In genomic region chr1:130744217-130744616, GRCm38 (mm10) we compare ENCODE assay signal across 25 mouse cellular contexts. TPM values are rescaled to one million over a fixed set of nuclear protein-coding genes. Genes with fewer than 3 reads are reported as not detected.
DNase-seq lines count a peak whose midpoint lies in the region; ATAC-seq and TF ChIP-seq lines count a peak whose summit lies in the region.
"Had no signal": no experiment of that assay in that cellular context is flagged by ENCODE, and none has a peak within 500 bp of the region (broad histone marks: within the 10 kb centered on the region; RNA-seq: fewer than 3 reads in every experiment).

No protein-coding gene starts in this region.

- no peak for DNase-seq in heart, postnatal 36 days
- peak; percentile 72 for DNase-seq in liver
- DNase-seq in liver, postnatal 0 days, result no peak
- DNase-seq in urinary bladder, postnatal 14 days (ENCODE audit: low spot score), result no peak
- no peak for DNase-seq in Muller cell, postnatal 12 days (ENCODE audit: inconsistent ontology term)
- DNase-seq: cerebellum, adult 9-11 months; gastrocnemius, adult 2 months; kidney, adult 8-10 months; kidney, postnatal 36 days; lung, adult 18-20 months had no signal

- peaks cover 40% of the 10 kb centered on the region for H3K4me1 ChIP-seq in heart, embryonic 13.5 days
- H3K4me1 ChIP-seq in bone marrow, adult 2 months (ENCODE audit: control insufficient read depth, insufficient read depth, low read length), result peaks cover 5% of the 10 kb centered on the region
- H3K4me1 ChIP-seq in liver, postnatal 0 days (ENCODE audit: insufficient read depth), result peaks cover 53% of the 10 kb centered on the region
- H3K4me1 ChIP-seq in midbrain, embryonic 13.5 days (replicated peaks), result no peaks in the 10 kb centered on the region

- no peak overlapping the region for H3K27ac ChIP-seq in heart, embryonic 13.5 days (replicated peaks)
- peak overlapping the region; percentile 45 for H3K27ac ChIP-seq in bone marrow, adult 2 months (ENCODE audit: control insufficient read depth, insufficient read depth, low read depth, low read length, poor library complexity)
- H3K27ac ChIP-seq in liver, postnatal 0 days (ENCODE audit: low read depth), result peak overlapping the region; percentile 99; the same call in 1 of the 2 replicates
- H3K27ac ChIP-seq in midbrain, embryonic 13.5 days, result no peak overlapping the region
- H3K27ac ChIP-seq: embryonic facial prominence, embryonic 13.5 days; gastrocnemius, adult 2 months; heart, embryonic 15.5 days; hindbrain, postnatal 0 days; limb, embryonic 10.5 days had no signal

- H3K9me3 ChIP-seq in heart, embryonic 13.5 days, result no peaks in the 10 kb centered on the region
- no peaks in the 10 kb centered on the region for H3K9me3 ChIP-seq in liver, postnatal 0 days (ENCODE audit: low read length)
- H3K9me3 ChIP-seq in midbrain, embryonic 13.5 days, result no peaks in the 10 kb centered on the region
- H3K9me3 ChIP-seq: embryonic facial prominence, embryonic 13.5 days; heart, embryonic 15.5 days; hindbrain, embryonic 10.5 days; limb, embryonic 10.5 days had no signal

- no peak for ATAC-seq in heart, embryonic 13.5 days (ENCODE audit: extremely low read depth, insufficient number of reproducible peaks, low FRiP score, low TSS enrichment)
- no peak for ATAC-seq in liver, postnatal 0 days
- no peak for ATAC-seq in midbrain, embryonic 13.5 days
- ATAC-seq: hindbrain, postnatal 0 days had no signal

- peak overlapping the region; percentile 19; the same call in 1 of the 2 replicates for H3K9ac ChIP-seq in heart, embryonic 13.5 days
- 0 out of 2 replicates have a peak overlapping the region, but pooled peaks have one; percentile 11 for H3K9ac ChIP-seq in liver, postnatal 0 days (replicated peaks)
- H3K9ac ChIP-seq in midbrain, embryonic 13.5 days (replicated peaks), result no peak overlapping the region
- H3K9ac ChIP-seq: embryonic facial prominence, embryonic 13.5 days; heart, embryonic 15.5 days had no signal

- intact Hi-C loops in heart, postnatal 36 days (cut with DNase I), result no loop called here

- H3K36me3 ChIP-seq in heart, embryonic 13.5 days, result no peaks in the 10 kb centered on the region
- H3K36me3 ChIP-seq in liver, postnatal 0 days (replicated peaks; ENCODE audit: insufficient read depth, low read length), result peaks cover 17% of the 10 kb centered on the region
- no peaks in the 10 kb centered on the region for H3K36me3 ChIP-seq in midbrain, embryonic 13.5 days
- H3K36me3 ChIP-seq: embryonic facial prominence, embryonic 13.5 days; heart, embryonic 15.5 days; hindbrain, embryonic 10.5 days; limb, embryonic 10.5 days had no signal

- H3K27me3 ChIP-seq in heart, embryonic 13.5 days (replicated peaks), result peaks cover 8% of the 10 kb centered on the region; the same call in 1 of the 2 replicates
- H3K27me3 ChIP-seq in liver, postnatal 0 days (ENCODE audit: insufficient read depth, low read length), result no peaks in the 10 kb centered on the region
- no peaks in the 10 kb centered on the region for H3K27me3 ChIP-seq in midbrain, embryonic 13.5 days
- H3K27me3 ChIP-seq: CH12.LX; embryonic facial prominence, embryonic 13.5 days; heart, embryonic 15.5 days had no signal

- no peak overlapping the region for H3K4me2 ChIP-seq in heart, embryonic 13.5 days
- H3K4me2 ChIP-seq in liver, postnatal 0 days (ENCODE audit: low read depth, low read length), result peak overlapping the region; percentile 19; the same call in 1 of the 2 replicates
- H3K4me2 ChIP-seq in midbrain, embryonic 13.5 days (replicated peaks), result no peak overlapping the region
- H3K4me2 ChIP-seq: embryonic facial prominence, embryonic 13.5 days; heart, embryonic 15.5 days had no signal

- WGBS in heart, embryonic 13.5 days, result 51% methylated on average over 2 of the region's 2 CpGs
- WGBS in bone marrow, adult 2 months, result 56% methylated on average over 2 of the region's 2 CpGs
- 55% methylated on average over 2 of the region's 2 CpGs for WGBS in liver, postnatal 0 days (ENCODE audit: insufficient replicate concordance)
- WGBS in midbrain, embryonic 13.5 days, result 85% methylated on average over 2 of the region's 2 CpGs

- H3K4me3 ChIP-seq in heart, embryonic 13.5 days, result no peak overlapping the region
- H3K4me3 ChIP-seq in bone marrow, adult 2 months (replicated peaks; ENCODE audit: control insufficient read depth, low read depth, low read length), result no peak overlapping the region
- H3K4me3 ChIP-seq in liver, postnatal 0 days (ENCODE audit: low read depth, low read length), result no peak overlapping the region
- H3K4me3 ChIP-seq in midbrain, embryonic 13.5 days (replicated peaks), result no peak overlapping the region
- H3K4me3 ChIP-seq: embryonic facial prominence, embryonic 13.5 days; gastrocnemius, adult 2 months; heart, embryonic 15.5 days; hindbrain, embryonic 10.5 days; limb, embryonic 10.5 days had no signal

- TF ChIP-seq POLR2A in bone marrow, adult 2 months (IDR thresholded peaks at IDR 0.05; ENCODE audit: borderline replicate concordance, control insufficient read depth, low read depth, low read length), result no peak

- no peak for TF ChIP-seq CTCF in bone marrow, adult 2 months (IDR thresholded peaks at IDR 0.05; ENCODE audit: control insufficient read depth, insufficient read depth, low read length)
- no peak for TF ChIP-seq CTCF in liver, postnatal 0 days (IDR thresholded peaks at IDR 0.05; ENCODE audit: low read depth)

- TF ChIP-seq EP300 in liver, postnatal 0 days (IDR thresholded peaks at IDR 0.05; ENCODE audit: low read depth), result no peak

RNA-seq across cellular contexts. Expression of gene AA986860, which starts 12.4 kb away (rescaled TPM):
- 1.0 TPM in 2 replicates for polyA plus RNA-seq in heart, embryonic 13.5 days (2015; fragmentation: Nextera tagmentation; extraction: Ambion mirVana)
- total RNA-seq in heart, postnatal 36 days (2021), result under 1 TPM; 0.72 to 0.81 TPM
- 1.9 and 2.6 TPM in 2 replicates for polyA plus RNA-seq in bone marrow, adult 2 months (2011; ENCODE audit: insufficient read depth, insufficient read length, low replicate concordance, missing spikeins)
- 1.1 and 1.4 TPM in 2 replicates for polyA plus RNA-seq in liver, postnatal 0 days (2015; fragmentation: Nextera tagmentation; extraction: Ambion mirVana)
- polyA plus RNA-seq in midbrain, embryonic 13.5 days (2015; fragmentation: Nextera tagmentation; extraction: Ambion mirVana), result 0.43 and 0.71 TPM in 2 replicates

RNA-seq across cellular contexts. Expression of gene Pfkfb2, which starts 15.2 kb away (rescaled TPM):
- 5.3 and 6.7 TPM in 2 replicates for polyA plus RNA-seq in heart, embryonic 13.5 days (2015; fragmentation: Nextera tagmentation; extraction: Ambion mirVana)
- total RNA-seq in heart, postnatal 36 days (2021), result 10 to 100 TPM; 63.8 to 76.3 TPM
- 6.9 and 14.5 TPM in 2 replicates for polyA plus RNA-seq in bone marrow, adult 2 months (2011; ENCODE audit: insufficient read depth, insufficient read length, low replicate concordance, missing spikeins)
- polyA plus RNA-seq in liver, postnatal 0 days (2015; fragmentation: Nextera tagmentation; extraction: Ambion mirVana), result 2.0 and 2.6 TPM in 2 replicates
- 21.3 and 21.5 TPM in 2 replicates for polyA plus RNA-seq in midbrain, embryonic 13.5 days (2015; fragmentation: Nextera tagmentation; extraction: Ambion mirVana)

RNA-seq across cellular contexts. Expression of gene Yod1, which starts 27.1 kb away (rescaled TPM):
- 9.4 and 10.1 TPM in 2 replicates for polyA plus RNA-seq in heart, embryonic 13.5 days (2015; fragmentation: Nextera tagmentation; extraction: Ambion mirVana)
- 1 to 10 TPM; 3.8 to 5.0 TPM for total RNA-seq in heart, postnatal 36 days (2021)
- polyA plus RNA-seq in bone marrow, adult 2 months (2011; ENCODE audit: insufficient read depth, insufficient read length, low replicate concordance, missing spikeins), result 11.6 and 16.1 TPM in 2 replicates
- polyA plus RNA-seq in liver, postnatal 0 days (2015; fragmentation: Nextera tagmentation; extraction: Ambion mirVana), result 17.3 and 20.3 TPM in 2 replicates
- polyA plus RNA-seq in midbrain, embryonic 13.5 days (2015; fragmentation: Nextera tagmentation; extraction: Ambion mirVana), result 20.5 and 23.5 TPM in 2 replicates

RNA-seq across cellular contexts. Expression of gene Gm29427, which starts 28.6 kb away (rescaled TPM):
- 0.11 TPM in 1 of 2 replicates, not detected in the other for polyA plus RNA-seq in heart, embryonic 13.5 days (2015; fragmentation: Nextera tagmentation; extraction: Ambion mirVana)
- total RNA-seq in heart, postnatal 36 days (2021), result under 1 TPM in 1 of 2 experiments, not detected in 1; 0.43 TPM
- 0.63 TPM in 1 of 2 replicates, not detected in the other for polyA plus RNA-seq in bone marrow, adult 2 months (2011; ENCODE audit: insufficient read depth, insufficient read length, low replicate concordance, missing spikeins)
- polyA plus RNA-seq in liver, postnatal 0 days (2015; fragmentation: Nextera tagmentation; extraction: Ambion mirVana), result 0.07 TPM in 1 of 2 replicates, not detected in the other
- 0.09 TPM in 1 of 2 replicates, not detected in the other for polyA plus RNA-seq in midbrain, embryonic 13.5 days (2015; fragmentation: Nextera tagmentation; extraction: Ambion mirVana)
- total RNA-seq: CH12.LX; granulocyte monocyte progenitor cell, adult 5-6 weeks; hindbrain, postnatal 0 days; layer of hippocampus, postnatal 10 days had no signal
- polyA plus RNA-seq: embryonic facial prominence, embryonic 13.5 days; forebrain, embryonic 11.5 days; heart, embryonic 15.5 days; hindbrain, embryonic 10.5 days; hindbrain, postnatal 0 days; limb, embryonic 10.5 days; neural tube, embryonic 14.5 days; small intestine, adult 2 months had no signal

RNA-seq across cellular contexts. Expression of gene Fcamr, which starts 56.5 kb away (rescaled TPM):
- 0.10 TPM in 1 of 2 replicates, not detected in the other for polyA plus RNA-seq in heart, embryonic 13.5 days (2015; fragmentation: Nextera tagmentation; extraction: Ambion mirVana)
- total RNA-seq in heart, postnatal 36 days (2021), result under 1 TPM; 0.31 to 0.38 TPM
- not detected in 2 replicates for polyA plus RNA-seq in bone marrow, adult 2 months (2011; ENCODE audit: insufficient read depth, insufficient read length, low replicate concordance, missing spikeins)
- polyA plus RNA-seq in liver, postnatal 0 days (2015; fragmentation: Nextera tagmentation; extraction: Ambion mirVana), result not detected in 2 replicates
- polyA plus RNA-seq in midbrain, embryonic 13.5 days (2015; fragmentation: Nextera tagmentation; extraction: Ambion mirVana), result not detected in 2 replicates
- total RNA-seq: granulocyte monocyte progenitor cell, adult 5-6 weeks; hindbrain, postnatal 0 days; layer of hippocampus, postnatal 10 days; left cerebral cortex, adult 8-10 months had no signal
- polyA plus RNA-seq: embryonic facial prominence, embryonic 13.5 days; forebrain, embryonic 11.5 days; hindbrain, embryonic 10.5 days; hindbrain, postnatal 0 days; limb, embryonic 10.5 days; neural tube, embryonic 14.5 days had no signal

Comparison
In these comparisons a context has a peak if more than half of its experiments do, and no peak if none do; other contexts are left out.
1. H3K27ac ChIP-seq: peak in bone marrow, adult 2 months (single experiment) and liver, postnatal 0 days (single experiment); none in heart, embryonic 13.5 days (single experiment) and midbrain, embryonic 13.5 days (single experiment).